Comparison of ENCODE assay signal across 15 mouse cellular contexts in the genomic region with DNA sequence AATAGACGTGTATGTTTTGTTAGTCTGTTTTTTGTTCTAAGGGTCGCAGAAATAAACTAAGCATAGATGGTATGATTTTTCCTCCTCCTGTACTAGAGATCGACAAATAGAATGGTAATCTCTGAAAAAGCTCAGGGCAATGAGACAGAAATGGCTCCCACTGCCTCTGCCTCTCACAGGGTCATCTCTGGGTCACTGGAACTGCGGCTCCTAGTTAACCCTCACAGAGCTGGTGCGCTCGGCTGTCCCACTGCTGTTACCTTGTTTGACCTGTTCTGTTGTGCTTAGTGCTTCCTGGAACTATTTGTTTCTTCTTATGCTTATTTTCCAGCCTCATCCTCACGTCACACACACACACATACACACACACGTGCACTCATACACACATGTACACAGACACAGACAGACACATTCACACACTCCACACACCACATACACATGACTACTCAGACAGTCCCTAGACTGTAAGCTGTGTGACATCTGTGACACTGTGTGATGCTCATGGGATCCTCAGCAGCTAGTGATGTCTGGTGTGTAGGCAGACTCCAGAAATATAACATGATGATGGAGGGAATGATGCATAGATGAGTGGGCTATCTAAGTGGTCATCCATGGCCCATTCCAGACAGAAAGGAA. TPM values are rescaled to one million over a fixed set of nuclear protein-coding genes. Genes with fewer than 3 reads are reported as not detected.
"Had no signal": no experiment of that assay in that cellular context is flagged by ENCODE, and none has a peak within 500 bp of the region (broad histone marks: within the 10 kb centered on the region; RNA-seq: fewer than 3 reads in every experiment).

No protein-coding gene starts in this region.

- H3K4me1 ChIP-seq: liver, embryonic 13.5 days; midbrain, embryonic 15.5 days; stomach, embryonic 15.5 days had no signal

- DNase-seq: kidney, adult 11 months; kidney, postnatal 4 days; liver; liver, embryonic 13.5 days; liver, postnatal 0 days; right cerebral cortex, postnatal 14 days; thymus, adult 2 months; thymus, postnatal 25 days had no signal

- ATAC-seq: liver, postnatal 0 days; midbrain, embryonic 15.5 days had no signal

- H3K9me3 ChIP-seq: kidney, embryonic 15.5 days; limb, embryonic 12.5 days; liver, embryonic 13.5 days; midbrain, embryonic 15.5 days; stomach, embryonic 15.5 days had no signal

- H3K9ac ChIP-seq: kidney, embryonic 15.5 days; limb, embryonic 12.5 days; liver, embryonic 13.5 days; liver, postnatal 0 days; midbrain, embryonic 15.5 days; stomach, embryonic 15.5 days had no signal

- H3K4me2 ChIP-seq: kidney, embryonic 15.5 days; limb, embryonic 12.5 days; liver, embryonic 13.5 days; midbrain, embryonic 11.5 days; midbrain, embryonic 15.5 days; stomach, embryonic 15.5 days had no signal

- H3K27ac ChIP-seq: kidney, embryonic 15.5 days; layer of hippocampus, adult 2 months; limb, embryonic 12.5 days; liver, embryonic 13.5 days; midbrain, embryonic 15.5 days; stomach, embryonic 15.5 days had no signal

- H3K36me3 ChIP-seq: kidney, embryonic 15.5 days; limb, embryonic 12.5 days; liver, embryonic 13.5 days; midbrain, embryonic 15.5 days; stomach, embryonic 15.5 days had no signal

- H3K4me3 ChIP-seq: kidney, embryonic 15.5 days; layer of hippocampus, adult 2 months; limb, embryonic 12.5 days; liver, embryonic 13.5 days; midbrain, embryonic 15.5 days; stomach, embryonic 15.5 days had no signal

- H3K27me3 ChIP-seq: kidney, embryonic 15.5 days; liver, embryonic 13.5 days; midbrain, embryonic 15.5 days; stomach, embryonic 15.5 days had no signal

RNA-seq across cellular contexts. Expression of gene Igf1, which starts 13.0 kb away (rescaled TPM):
- total RNA-seq: monocyte, adult 5-6 weeks had no signal
